In the genomic region with DNA sequence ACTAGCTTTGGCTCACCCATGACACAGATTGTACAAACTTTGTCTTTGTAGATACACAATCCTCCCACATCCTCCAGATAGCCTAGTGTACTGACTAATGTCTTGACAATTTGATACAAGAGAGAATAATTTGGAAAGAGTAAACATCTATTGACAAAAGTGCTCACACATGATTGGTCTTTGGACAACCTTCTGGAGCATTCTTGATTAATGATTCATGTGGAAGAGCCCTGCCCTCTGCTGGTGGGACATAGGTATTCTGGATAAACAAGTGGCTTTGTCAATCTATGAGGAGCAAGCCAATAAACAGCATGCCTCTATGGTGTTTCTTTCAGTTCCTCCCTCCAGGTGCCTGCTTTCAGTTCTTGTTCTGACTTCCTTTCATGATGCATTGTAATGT, we compare ENCODE assay signal across 9 mouse cellular contexts.
A peak's percentile ranks its signal among the peaks of the same experiment; 100 is the strongest.
DNase-seq lines count a peak whose midpoint lies in the region; ATAC-seq lines count a peak whose summit lies in the region.
"Had no signal": no experiment of that assay in that cellular context is flagged by ENCODE, and none has a peak within 500 bp of the region (broad histone marks: within the 10 kb centered on the region; RNA-seq: fewer than 3 reads in every experiment).

No protein-coding gene starts in this region.

- H3K36me3 ChIP-seq in limb, embryonic 10.5 days: no peaks in the 10 kb centered on the region
- H3K36me3 ChIP-seq: hindbrain, embryonic 15.5 days had no signal

- no peak overlapping the region for H3K27ac ChIP-seq in limb, embryonic 10.5 days
- H3K27ac ChIP-seq: hindbrain, embryonic 15.5 days had no signal

- H3K27me3 ChIP-seq in limb, embryonic 10.5 days (ENCODE audit: low read depth, poor library complexity, severe bottlenecking): no peaks in the 10 kb centered on the region
- H3K27me3 ChIP-seq: hindbrain, embryonic 15.5 days had no signal

- H3K9me3 ChIP-seq in limb, embryonic 10.5 days (replicated peaks): no peaks in the 10 kb centered on the region
- H3K9me3 ChIP-seq: hindbrain, embryonic 15.5 days had no signal

- no peak overlapping the region for H3K4me3 ChIP-seq in limb, embryonic 10.5 days
- H3K4me3 ChIP-seq: hindbrain, embryonic 15.5 days had no signal

- ATAC-seq in inflammation-experienced regulatory T-cells, adult 6 months: no peak
- ATAC-seq in granulocyte monocyte progenitor cell, adult 5-6 weeks (replicated peaks; ENCODE audit: poor library complexity, severe bottlenecking): no peak

- peak; percentile 56 to 65 for DNase-seq in cerebellum, postnatal 14 days
- no peak for DNase-seq in cerebellum, adult 8-10 months
- peak; percentile 9 for DNase-seq in left cerebral cortex, adult 11 months (ENCODE audit: low spot score)
- no peak for DNase-seq in left cerebral cortex, adult 8-10 months (ENCODE audit: low spot score in 2 of 2)
- DNase-seq in adrenal gland, postnatal 25 days: peak; percentile 48
- peak; percentile 38 for DNase-seq in limb, embryonic 10.5 days (ENCODE audit: low spot score)

- no peaks in the 10 kb centered on the region for H3K4me1 ChIP-seq in limb, embryonic 10.5 days
- H3K4me1 ChIP-seq: hindbrain, embryonic 15.5 days had no signal

Comparison
In these comparisons a context has a peak if more than half of its experiments do, and no peak if none do; other contexts are left out.
1. DNase-seq: peak in cerebellum, postnatal 14 days (2 of 2), left cerebral cortex, adult 11 months (single experiment), adrenal gland, postnatal 25 days (single experiment) and limb, embryonic 10.5 days (single experiment); none in cerebellum, adult 8-10 months (single experiment) and left cerebral cortex, adult 8-10 months (0 of 2).